Comparison of ENCODE assay signal across 14 mouse cellular contexts in the genomic region with DNA sequence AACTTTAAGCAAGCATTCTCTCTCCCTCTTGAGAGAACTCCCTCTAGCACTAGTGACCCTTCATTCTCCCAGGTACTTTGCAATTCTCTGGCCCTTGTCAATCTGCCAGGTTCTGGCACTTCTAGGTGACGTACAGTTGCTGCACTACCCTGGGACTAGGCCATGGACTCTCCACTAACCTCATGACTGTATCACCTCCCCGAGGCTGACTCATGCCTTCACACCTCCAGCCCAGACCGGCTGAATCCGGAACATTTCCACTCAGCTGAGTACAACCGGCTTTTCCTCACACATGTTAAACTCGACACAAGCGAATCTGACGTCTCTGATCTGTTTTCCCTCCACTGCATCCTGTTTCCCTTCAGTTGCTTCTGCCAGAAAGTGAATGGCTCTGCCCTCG. TPM values are rescaled to one million over a fixed set of nuclear protein-coding genes. Genes with fewer than 3 reads are reported as not detected.
A peak's percentile ranks its signal among the peaks of the same experiment; 100 is the strongest.
DNase-seq lines count a peak whose midpoint lies in the region; TF ChIP-seq lines count a peak whose summit lies in the region.
"Had no signal": no experiment of that assay in that cellular context is flagged by ENCODE, and none has a peak within 500 bp of the region (broad histone marks: within the 10 kb centered on the region; RNA-seq: fewer than 3 reads in every experiment).

No protein-coding gene starts in this region.

- H3K27ac ChIP-seq in heart, adult 2 months: no peak overlapping the region
- H3K27ac ChIP-seq: hindbrain, embryonic 12.5 days had no signal

- TF ChIP-seq CTCF in heart, adult 2 months (IDR thresholded peaks at IDR 0.05): no peak

- H3K27me3 ChIP-seq in heart, adult 2 months (ENCODE audit: control insufficient read depth, insufficient read depth, low read length): no peaks in the 10 kb centered on the region
- H3K27me3 ChIP-seq: hindbrain, embryonic 12.5 days had no signal

- intact Hi-C loops in heart, adult 2 months (cut with DNase I): no loop called here

- 31% methylated on average over 9 of the region's 9 CpGs for WGBS in heart, adult 2 months

- TF ChIP-seq POLR2A in heart, adult 2 months (IDR thresholded peaks at IDR 0.05; ENCODE audit: insufficient read depth, low read depth, low read length): no peak

- H3K36me3 ChIP-seq in heart, adult 2 months (ENCODE audit: control insufficient read depth, insufficient read depth, low read length): no peaks in the 10 kb centered on the region
- H3K36me3 ChIP-seq: hindbrain, embryonic 12.5 days had no signal

- TF ChIP-seq EP300 in heart, adult 2 months (IDR thresholded peaks at IDR 0.05; ENCODE audit: insufficient read depth, low read depth, low read length): no peak

- H3K9ac ChIP-seq in heart, adult 2 months (ENCODE audit: low read depth, low read length): no peak overlapping the region
- H3K9ac ChIP-seq: hindbrain, embryonic 12.5 days had no signal

- H3K4me1 ChIP-seq in heart, adult 2 months (ENCODE audit: control insufficient read depth, insufficient read depth, low read length): no peaks in the 10 kb centered on the region
- H3K4me1 ChIP-seq: hindbrain, embryonic 12.5 days; megakaryocyte, embryonic 14.5 days had no signal

- H3K79me2 ChIP-seq in heart, adult 2 months (replicated peaks; ENCODE audit: control insufficient read depth, insufficient read depth, low read length): no peaks in the 10 kb centered on the region

- H3K4me3 ChIP-seq in heart, adult 2 months: no peak overlapping the region
- H3K4me3 ChIP-seq: erythroblast, embryonic 14.5 days; hindbrain, embryonic 12.5 days; megakaryocyte, embryonic 14.5 days had no signal

- DNase-seq in heart, postnatal 4 days: peak; percentile 15
- no peak for DNase-seq in heart, adult 2 months
- DNase-seq in ZHBTc4 (ENCODE audit: low read depth, low spot score): peak; percentile 73
- DNase-seq in kidney, postnatal 36 days: peak; percentile 49
- DNase-seq in lung, postnatal 36 days: peak; percentile 54
- DNase-seq in spleen, postnatal 36 days (ENCODE audit: low spot score in 2 of 2): no peak
- DNase-seq in T-cell, adult 2 months (ENCODE audit: low spot score): no peak
- DNase-seq: adrenal gland, postnatal 14 days; gastrocnemius, postnatal 36 days; right cerebral cortex, postnatal 14 days had no signal

RNA-seq across cellular contexts. Expression of a gene that starts 4.0 kb away (rescaled TPM):
- 1 to 10 TPM; 1.9 to 4.9 TPM for total RNA-seq in heart, postnatal 4 days (2021)
- total RNA-seq in heart, adult 2 months (2021): 10 to 100 TPM in 1 of 2 experiments, 1 to 10 TPM in 1; 1.8 to 13.6 TPM
- 2.5 TPM in 1 of 2 replicates, not detected in the other for polyA plus RNA-seq in heart, adult 2 months (2012; rRNA removed)
- total RNA-seq: gastrocnemius, postnatal 36 days; layer of hippocampus, adult 18-20 months had no signal

Comparison
In these comparisons a context has a peak if more than half of its experiments do, and no peak if none do; other contexts are left out.
1. DNase-seq: peak in heart, postnatal 4 days (single experiment), ZHBTc4 (single experiment), kidney, postnatal 36 days (2 of 2) and lung, postnatal 36 days (single experiment); none in heart, adult 2 months (0 of 2), spleen, postnatal 36 days (0 of 2) and T-cell, adult 2 months (single experiment).